Comparison of ENCODE assay signal across 16 mouse cellular contexts in genomic region chr6:28850326-28850900, GRCm38 (mm10).
"Had no signal": no experiment of that assay in that cellular context is flagged by ENCODE, and none has a peak within 500 bp of the region (broad histone marks: within the 10 kb centered on the region; RNA-seq: fewer than 3 reads in every experiment).

No protein-coding gene starts in this region.

- DNase-seq: kidney, adult 9 months; kidney, postnatal 4 days; left cerebral cortex, postnatal 4 days; lung, embryonic 14.5 days; lung, postnatal 10 days; lung, postnatal 4 days; right cerebral cortex, postnatal 14 days; thymus, postnatal 36 days had no signal

- H3K27ac ChIP-seq: kidney, postnatal 0 days; layer of hippocampus, adult 2 months; limb, embryonic 13.5 days; midbrain, embryonic 10.5 days; neural tube, embryonic 13.5 days; stomach, embryonic 15.5 days had no signal

- ATAC-seq: midbrain, embryonic 16.5 days had no signal

- H3K27me3 ChIP-seq: limb, embryonic 13.5 days; neural tube, embryonic 13.5 days; stomach, embryonic 15.5 days had no signal

- H3K4me3 ChIP-seq: layer of hippocampus, adult 2 months; limb, embryonic 13.5 days; midbrain, embryonic 10.5 days; neural tube, embryonic 13.5 days; stomach, embryonic 15.5 days had no signal

- H3K9me3 ChIP-seq: limb, embryonic 13.5 days; midbrain, embryonic 10.5 days; neural tube, embryonic 13.5 days; stomach, embryonic 15.5 days had no signal

- H3K9ac ChIP-seq: limb, embryonic 13.5 days; lung, embryonic 14.5 days; neural tube, embryonic 13.5 days; stomach, embryonic 15.5 days had no signal

- H3K4me1 ChIP-seq: stomach, embryonic 15.5 days had no signal

- H3K4me2 ChIP-seq: limb, embryonic 13.5 days; liver, embryonic 11.5 days; lung, embryonic 14.5 days; neural tube, embryonic 13.5 days; stomach, embryonic 15.5 days had no signal

- H3K36me3 ChIP-seq: limb, embryonic 13.5 days; midbrain, embryonic 10.5 days; neural tube, embryonic 13.5 days; stomach, embryonic 15.5 days had no signal
